Mouse (Mus musculus): ENCODE data around the gene Drg1. TPM values are rescaled to one million over a fixed set of nuclear protein-coding genes. Genes with fewer than 3 reads are reported as not detected.

Gene Drg1
- polyA plus RNA-seq, 1 experiment, result 85.9 TPM

- no peak for TF ChIP-seq CTCF (IDR thresholded peaks at IDR 0.05; ENCODE audit: borderline replicate concordance, insufficient read depth, low read depth, low read length)
- no peak for TF ChIP-seq POLR2A (IDR thresholded peaks at IDR 0.05; ENCODE audit: borderline replicate concordance, insufficient read depth, low read length)
- H3K27me3 ChIP-seq (ENCODE audit: control insufficient read depth, insufficient read depth, low read length), result no peaks in the 10 kb centered on the region
- WGBS, result 52% methylated on average over 4 of the region's 4 CpGs
These were observed 3.0 kb upstream of the Drg1 start for GRCm38 (mm10) chr11:3269241-3269640.

GRCm38 (mm10) chr11:3267133-3267532 is 918 bp upstream of the Drg1 start:
- H3K4me1 ChIP-seq (ENCODE audit: control insufficient read depth, insufficient read depth, low read length), result no peaks in the 10 kb centered on the region
- DNase-seq, result no peak
- H3K27me3 ChIP-seq (ENCODE audit: control insufficient read depth, insufficient read depth, low read length), result no peaks in the 10 kb centered on the region
- H3K4me3 ChIP-seq (replicated peaks; ENCODE audit: insufficient read depth, low read depth, low read length), result no peak overlapping the region
- WGBS, result 37% methylated on average over 7 of the region's 7 CpGs
- H3K27ac ChIP-seq (ENCODE audit: insufficient read depth, low read length), result no peak overlapping the region
- TF ChIP-seq POLR2A (IDR thresholded peaks at IDR 0.05; ENCODE audit: borderline replicate concordance, insufficient read depth, low read length) (no peak), CTCF (IDR thresholded peaks at IDR 0.05; ENCODE audit: borderline replicate concordance, insufficient read depth, low read depth, low read length) (no peak)

More at GRCm38 (mm10) chr11:3269241-3269640, 3.0 kb upstream of the Drg1 start:
- DNase-seq, result no peak
- H3K27ac ChIP-seq (ENCODE audit: insufficient read depth, low read length), result no peak overlapping the region
- H3K4me1 ChIP-seq (ENCODE audit: control insufficient read depth, insufficient read depth, low read length), result no peaks in the 10 kb centered on the region
- no peak overlapping the region for H3K4me3 ChIP-seq (replicated peaks; ENCODE audit: insufficient read depth, low read depth, low read length)

- Histone ChIP-seq H3K27ac (ENCODE audit: insufficient read depth, low read length) (peak overlapping the region; percentile 70; the same call in 1 of the 2 replicates), H3K4me1 (ENCODE audit: control insufficient read depth, insufficient read depth, low read length) (no peaks in the 10 kb centered on the region), H3K4me3 (replicated peaks; ENCODE audit: insufficient read depth, low read depth, low read length) (peak overlapping the region; percentile 83), H3K27me3 (ENCODE audit: control insufficient read depth, insufficient read depth, low read length) (no peaks in the 10 kb centered on the region)
- under 1% methylated on average over 26 of the region's 26 CpGs for WGBS
- TF ChIP-seq CTCF (IDR thresholded peaks at IDR 0.05; ENCODE audit: borderline replicate concordance, insufficient read depth, low read depth, low read length), result no peak
- no peak for TF ChIP-seq POLR2A (IDR thresholded peaks at IDR 0.05; ENCODE audit: borderline replicate concordance, insufficient read depth, low read length)
- no peak for DNase-seq
These were observed 730 bp downstream of the Drg1 start for GRCm38 (mm10) chr11:3265291-3266078.

DNA sequence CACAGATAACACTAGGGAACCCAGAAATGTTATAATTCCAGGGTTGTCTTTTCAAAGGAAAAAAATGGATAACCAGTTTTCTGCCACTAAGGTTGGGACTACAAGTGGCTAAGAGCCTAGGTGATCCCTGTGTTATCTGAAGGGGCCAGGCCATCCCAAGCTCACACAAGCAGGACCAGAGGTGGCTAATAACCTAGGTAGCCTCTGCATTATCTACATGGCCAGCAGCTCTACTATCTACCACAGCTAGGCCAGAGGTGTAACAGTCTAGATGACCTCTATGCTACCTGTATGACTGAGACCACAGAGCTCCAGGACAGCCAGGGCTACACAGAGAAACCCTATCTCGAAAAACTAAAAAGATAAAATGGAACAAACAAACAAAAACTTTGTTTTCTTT is 6.7 kb downstream of the Drg1 start:
- TF ChIP-seq POLR2A (IDR thresholded peaks at IDR 0.05; ENCODE audit: borderline replicate concordance, insufficient read depth, low read length) (no peak), CTCF (IDR thresholded peaks at IDR 0.05; ENCODE audit: borderline replicate concordance, insufficient read depth, low read depth, low read length) (no peak)
- H3K27me3 ChIP-seq (ENCODE audit: control insufficient read depth, insufficient read depth, low read length), result no peaks in the 10 kb centered on the region
- no peak for DNase-seq
- no peaks in the 10 kb centered on the region for H3K4me1 ChIP-seq (ENCODE audit: control insufficient read depth, insufficient read depth, low read length)
- no peak overlapping the region for H3K27ac ChIP-seq (ENCODE audit: insufficient read depth, low read length)
- 95% methylated on average over 1 of the region's 1 CpGs for WGBS
- H3K4me3 ChIP-seq (replicated peaks; ENCODE audit: insufficient read depth, low read depth, low read length), result no peak overlapping the region

DNA sequence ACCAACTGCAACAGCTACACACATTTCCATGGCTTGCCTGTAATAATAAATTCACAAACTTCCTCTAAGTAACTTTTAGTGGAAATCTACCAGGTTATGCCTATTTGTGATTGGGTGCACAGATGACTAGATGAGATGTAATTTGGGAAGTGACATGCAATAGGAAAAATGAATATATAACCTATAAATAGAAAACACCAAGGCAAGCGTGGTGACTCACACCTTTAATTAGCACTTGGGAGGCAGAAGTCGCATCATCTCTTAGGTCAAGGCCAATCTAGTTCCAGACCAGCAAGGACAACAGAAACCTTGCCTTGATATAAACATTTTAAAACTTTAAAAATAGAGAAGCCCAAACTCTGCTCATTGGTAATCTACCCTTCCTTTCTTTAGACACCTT is 18.8 kb downstream of the Drg1 start:
- no peak for TF ChIP-seq POLR2A (IDR thresholded peaks at IDR 0.05; ENCODE audit: borderline replicate concordance, insufficient read depth, low read length)
- TF ChIP-seq CTCF (IDR thresholded peaks at IDR 0.05; ENCODE audit: borderline replicate concordance, insufficient read depth, low read depth, low read length), result no peak
- DNase-seq, result no peak
- no peak overlapping the region for H3K27ac ChIP-seq (ENCODE audit: insufficient read depth, low read length)
- no peaks in the 10 kb centered on the region for H3K27me3 ChIP-seq (ENCODE audit: control insufficient read depth, insufficient read depth, low read length)
- no peak overlapping the region for H3K4me3 ChIP-seq (replicated peaks; ENCODE audit: insufficient read depth, low read depth, low read length)
- 27% methylated on average over 2 of the region's 2 CpGs for WGBS
- H3K4me1 ChIP-seq (ENCODE audit: control insufficient read depth, insufficient read depth, low read length), result peaks cover 7% of the 10 kb centered on the region; the same call in 1 of the 2 replicates

GRCm38 (mm10) chr11:3243771-3244170 is 22.4 kb downstream of the Drg1 start:
- peak; percentile 37 to 38 for DNase-seq
- no peak overlapping the region for H3K4me3 ChIP-seq (replicated peaks; ENCODE audit: insufficient read depth, low read depth, low read length)
- H3K27me3 ChIP-seq (ENCODE audit: control insufficient read depth, insufficient read depth, low read length), result no peaks in the 10 kb centered on the region
- TF ChIP-seq POLR2A (IDR thresholded peaks at IDR 0.05; ENCODE audit: borderline replicate concordance, insufficient read depth, low read length) (no peak), CTCF (IDR thresholded peaks at IDR 0.05; ENCODE audit: borderline replicate concordance, insufficient read depth, low read depth, low read length) (no peak)
- H3K27ac ChIP-seq (ENCODE audit: insufficient read depth, low read length), result 0 out of 2 replicates have a peak overlapping the region, but pooled peaks have one; percentile 15
- peaks cover 7% of the 10 kb centered on the region; the same call in 1 of the 2 replicates for H3K4me1 ChIP-seq (ENCODE audit: control insufficient read depth, insufficient read depth, low read length)
- 15% methylated on average over 4 of the region's 4 CpGs for WGBS

DNA sequence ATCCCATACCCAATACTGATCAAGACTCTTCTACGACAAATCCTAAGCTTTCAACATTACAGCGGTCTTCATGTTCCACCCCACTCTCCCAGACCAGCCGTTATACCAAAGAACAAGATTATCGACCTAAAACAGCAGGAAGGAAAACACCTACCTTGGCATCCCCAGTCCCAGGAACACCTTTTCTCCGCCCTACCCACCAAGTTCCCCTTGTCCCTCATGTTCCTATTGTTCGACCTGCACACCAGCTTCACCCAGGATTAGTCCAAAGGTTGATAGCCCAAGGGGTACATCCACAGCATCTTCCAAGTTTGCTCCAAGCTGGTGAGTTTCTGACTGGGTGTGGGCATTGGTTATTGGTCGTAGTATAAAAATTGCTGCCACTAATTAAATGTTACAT is 23.8 kb downstream of the Drg1 start:
- Histone ChIP-seq H3K27ac (ENCODE audit: insufficient read depth, low read length) (no peak overlapping the region), H3K4me1 (ENCODE audit: control insufficient read depth, insufficient read depth, low read length) (peaks cover 7% of the 10 kb centered on the region; the same call in 1 of the 2 replicates), H3K27me3 (ENCODE audit: control insufficient read depth, insufficient read depth, low read length) (no peaks in the 10 kb centered on the region), H3K4me3 (replicated peaks; ENCODE audit: insufficient read depth, low read depth, low read length) (no peak overlapping the region)
- no peak for DNase-seq
- WGBS, result 93% methylated on average over 7 of the region's 7 CpGs
- TF ChIP-seq POLR2A (IDR thresholded peaks at IDR 0.05; ENCODE audit: borderline replicate concordance, insufficient read depth, low read length) (no peak), CTCF (IDR thresholded peaks at IDR 0.05; ENCODE audit: borderline replicate concordance, insufficient read depth, low read depth, low read length) (no peak)

GRCm38 (mm10) chr11:3235277-3235676 is 30.9 kb downstream of the Drg1 start:
- no peak overlapping the region for H3K27ac ChIP-seq (ENCODE audit: insufficient read depth, low read length)
- no peaks in the 10 kb centered on the region for H3K27me3 ChIP-seq (ENCODE audit: control insufficient read depth, insufficient read depth, low read length)
- no peak for TF ChIP-seq POLR2A (IDR thresholded peaks at IDR 0.05; ENCODE audit: borderline replicate concordance, insufficient read depth, low read length)
- TF ChIP-seq CTCF (IDR thresholded peaks at IDR 0.05; ENCODE audit: borderline replicate concordance, insufficient read depth, low read depth, low read length), result no peak
- no peaks in the 10 kb centered on the region for H3K4me1 ChIP-seq (ENCODE audit: control insufficient read depth, insufficient read depth, low read length)
- no peak for DNase-seq
- H3K4me3 ChIP-seq (replicated peaks; ENCODE audit: insufficient read depth, low read depth, low read length), result no peak overlapping the region
- 17% methylated on average over 5 of the region's 5 CpGs for WGBS
